Mouse (Mus musculus) erythroblast, embryonic 14.5 days (primary cell): ENCODE measurements around the gene Tmem131l.

ENCODE experiments used
- GATA1 ChIP-seq: IDR thresholded peaks from 2 replicates; pipeline ENCODE4 v1.6.1; 2012; ENCODE audit warnings: low read length, inconsistent platforms, mixed read lengths
- TAL1 ChIP-seq: IDR thresholded peaks from 3 replicates; pipeline ENCODE4 v1.6.1; 2012; ENCODE audit warnings: low read length, inconsistent platforms, mixed read lengths

GRCm38 (mm10) chr3:84063369-84063914 lies 23.5 kb upstream of the Tmem131l start:
- no peak for TF ChIP-seq GATA1
- no peak for TF ChIP-seq TAL1
